Mouse (Mus musculus): Measurements from ENCODE around the gene Plscr2. TPM values are rescaled to one million over a fixed set of nuclear protein-coding genes. Genes with fewer than 3 reads are reported as not detected.
"Not testable (repeated sequence)": the region's sequence is repeated elsewhere in the genome, so short reads cannot be mapped to it uniquely, and the experiment has no call there.

Gene Plscr2
- total RNA-seq, 1 experiment from 2014 or later = not detected

- ATAC-seq (replicated peaks; ENCODE audit: insufficient number of reproducible peaks, low FRiP score, low TSS enrichment, poor library complexity, severe bottlenecking) = no peak
Observed at GRCm38 (mm10) chr9:92270927-92271326, 4.5 kb upstream of the Plscr2 start.

- ATAC-seq (replicated peaks; ENCODE audit: insufficient number of reproducible peaks, low FRiP score, low TSS enrichment, poor library complexity, severe bottlenecking) = no peak
Observed at GRCm38 (mm10) chr9:92272650-92273049, 2.8 kb upstream of the Plscr2 start.

- ATAC-seq (replicated peaks; ENCODE audit: insufficient number of reproducible peaks, low FRiP score, low TSS enrichment, poor library complexity, severe bottlenecking) = no peak
Observed at GRCm38 (mm10) chr9:92273271-92273670, 2.1 kb upstream of the Plscr2 start.

- peak; percentile 47; the same call in 1 of the 2 replicates for ATAC-seq (replicated peaks; ENCODE audit: insufficient number of reproducible peaks, low FRiP score, low TSS enrichment, poor library complexity, severe bottlenecking)
Observed at GRCm38 (mm10) chr9:92273956-92274762, 1.2 kb upstream of the Plscr2 start.

- no peak for ATAC-seq (replicated peaks; ENCODE audit: insufficient number of reproducible peaks, low FRiP score, low TSS enrichment, poor library complexity, severe bottlenecking)
Observed at GRCm38 (mm10) chr9:92276360-92276759, 958 bp downstream of the Plscr2 start.

GRCm38 (mm10) chr9:92280048-92280447 lies 4.6 kb downstream of the Plscr2 start:
- no peak for ATAC-seq (replicated peaks; ENCODE audit: insufficient number of reproducible peaks, low FRiP score, low TSS enrichment, poor library complexity, severe bottlenecking)

- ATAC-seq (replicated peaks; ENCODE audit: insufficient number of reproducible peaks, low FRiP score, low TSS enrichment, poor library complexity, severe bottlenecking) = no peak
Observed at GRCm38 (mm10) chr9:92282563-92283171, 7.3 kb downstream of the Plscr2 start.

- ATAC-seq (replicated peaks; ENCODE audit: insufficient number of reproducible peaks, low FRiP score, low TSS enrichment, poor library complexity, severe bottlenecking) = peak; percentile 53; the same call in 1 of the 2 replicates
Observed at GRCm38 (mm10) chr9:92289675-92290074, 14.3 kb downstream of the Plscr2 start.

GRCm38 (mm10) chr9:92292169-92292568 lies 16.8 kb downstream of the Plscr2 start:
- ATAC-seq (replicated peaks; ENCODE audit: insufficient number of reproducible peaks, low FRiP score, low TSS enrichment, poor library complexity, severe bottlenecking) = no peak

- no peak for ATAC-seq (replicated peaks; ENCODE audit: insufficient number of reproducible peaks, low FRiP score, low TSS enrichment, poor library complexity, severe bottlenecking)
Observed at GRCm38 (mm10) chr9:92292922-92293321, 17.5 kb downstream of the Plscr2 start.

GRCm38 (mm10) chr9:92293560-92294548 lies 18.5 kb downstream of the Plscr2 start:
- no peak for ATAC-seq (replicated peaks; ENCODE audit: insufficient number of reproducible peaks, low FRiP score, low TSS enrichment, poor library complexity, severe bottlenecking)

GRCm38 (mm10) chr9:92298288-92298687 lies 22.9 kb downstream of the Plscr2 start:
- ATAC-seq (replicated peaks; ENCODE audit: insufficient number of reproducible peaks, low FRiP score, low TSS enrichment, poor library complexity, severe bottlenecking) = no peak

GRCm38 (mm10) chr9:92301213-92301612 lies 25.8 kb downstream of the Plscr2 start:
- no peak for ATAC-seq (replicated peaks; ENCODE audit: insufficient number of reproducible peaks, low FRiP score, low TSS enrichment, poor library complexity, severe bottlenecking)

GRCm38 (mm10) chr9:92305075-92305474 lies 29.7 kb downstream of the Plscr2 start:
- no peak for ATAC-seq (replicated peaks; ENCODE audit: insufficient number of reproducible peaks, low FRiP score, low TSS enrichment, poor library complexity, severe bottlenecking)

- no peak for ATAC-seq (replicated peaks; ENCODE audit: insufficient number of reproducible peaks, low FRiP score, low TSS enrichment, poor library complexity, severe bottlenecking)
Observed at GRCm38 (mm10) chr9:92305620-92306220, 30.3 kb downstream of the Plscr2 start.

GRCm38 (mm10) chr9:92309077-92309476 lies 33.7 kb downstream of the Plscr2 start, which contains the start of gene 1700057G04Rik:
Gene 1700057G04Rik (plus strand): TSS chr9:92309377.
- no peak for ATAC-seq (replicated peaks; ENCODE audit: insufficient number of reproducible peaks, low FRiP score, low TSS enrichment, poor library complexity, severe bottlenecking)

GRCm38 (mm10) chr9:92316791-92317190 lies 41.4 kb downstream of the Plscr2 start:
- ATAC-seq (replicated peaks; ENCODE audit: insufficient number of reproducible peaks, low FRiP score, low TSS enrichment, poor library complexity, severe bottlenecking) = no peak

GRCm38 (mm10) chr9:92325936-92326335 lies 50.5 kb downstream of the Plscr2 start:
- ATAC-seq (replicated peaks; ENCODE audit: insufficient number of reproducible peaks, low FRiP score, low TSS enrichment, poor library complexity, severe bottlenecking) = not testable (repeated sequence)

- ATAC-seq (replicated peaks; ENCODE audit: insufficient number of reproducible peaks, low FRiP score, low TSS enrichment, poor library complexity, severe bottlenecking) = no peak
Observed at GRCm38 (mm10) chr9:92326813-92327212, 51.4 kb downstream of the Plscr2 start.

Measured in monocyte, adult 5-6 weeks (primary cell).